Mouse (Mus musculus) limb, embryonic 12.5 days (tissue): Measurements from ENCODE around the gene Thrb. TPM values are rescaled to one million over a fixed set of nuclear protein-coding genes. Genes with fewer than 3 reads are reported as not detected.

ENCODE experiments used
- ATAC-seq: fragments of 200-750 bp; cut with Nextera tagmentation; 2 replicates; pipeline ENCODE4 v1.8.0; 2017; ENCODE audit warnings: low read depth, moderate TSS enrichment; ENCODE audit not compliant: insufficient number of reproducible peaks, insufficient read depth, low FRiP score, low TSS enrichment
- H3K27ac ChIP-seq: fragments of 300-500 bp; sonication (generic); 2 replicates; pipeline ENCODE4 v1.5.1; 2016; ENCODE audit warnings: mild to moderate bottlenecking, moderate library complexity
- H3K27me3 ChIP-seq: fragments of 300-500 bp; sonication (generic); 2 replicates; pipeline ENCODE4 v1.6.1; 2016; ENCODE audit warnings: mild to moderate bottlenecking, moderate library complexity
- H3K36me3 ChIP-seq: fragments of 300-500 bp; sonication (generic); 2 replicates; pipeline ENCODE4 v1.6.1; 2016; ENCODE audit warnings: mild to moderate bottlenecking, moderate library complexity
- H3K4me1 ChIP-seq: fragments of 300-500 bp; sonication (generic); replicated peaks from 2 replicates; pipeline ENCODE4 v1.6.1; 2016
- H3K4me2 ChIP-seq: fragments of 300-500 bp; sonication (generic); 2 replicates; pipeline ENCODE4 v1.6.1; 2016; ENCODE audit warnings: mild to moderate bottlenecking, moderate library complexity
- H3K4me3 ChIP-seq: fragments of 300-500 bp; sonication (generic); replicated peaks from 2 replicates; pipeline ENCODE4 v1.5.1; 2016; ENCODE audit warnings: mild to moderate bottlenecking
- H3K9ac ChIP-seq: fragments of 300-500 bp; sonication (generic); replicated peaks from 2 replicates; pipeline ENCODE4 v1.6.1; 2016; ENCODE audit warnings: mild to moderate bottlenecking, moderate library complexity
- H3K9me3 ChIP-seq: fragments of 300-500 bp; sonication (generic); 2 replicates; pipeline ENCODE4 v1.6.1; 2016; ENCODE audit warnings: mild to moderate bottlenecking, moderate library complexity
- WGBS: fragments of 180-500 bp; shearing (Covaris S2); methylation state at CpG from one replicate; pipeline ENCODE4 v1.1.7; 2016; 5-methylcytosine and 5-hydroxymethylcytosine counted together
- polyA plus RNA-seq: library from polyadenylated mRNA; unstranded; fragments of >200 nt; fragmentation: Nextera tagmentation; extraction: Ambion mirVana; gene quantifications from 2 replicates; pipeline ENCODE4 v1.2.1, GENCODE M21; 2016

Gene Thrb
- polyA plus RNA-seq, 1 experiment from 2014 or later, result 0.48 TPM

GRCm38 (mm10) chr14:17719494-17719893 is 59.4 kb downstream of the Thrb start:
- 85% methylated on average over 2 of the region's 2 CpGs for WGBS

GRCm38 (mm10) chr14:17722824-17723445 is 62.9 kb downstream of the Thrb start:
- WGBS, result 45% methylated on average over 1 of the region's 1 CpGs
- no peaks in the 10 kb centered on the region for H3K9me3 ChIP-seq
- no peak for ATAC-seq
- H3K36me3 ChIP-seq, result no peaks in the 10 kb centered on the region
- H3K4me1 ChIP-seq, result no peaks in the 10 kb centered on the region
- no peak overlapping the region for H3K4me2 ChIP-seq
- no peaks in the 10 kb centered on the region for H3K27me3 ChIP-seq
- H3K27ac ChIP-seq, result no peak overlapping the region
- H3K4me3 ChIP-seq, result no peak overlapping the region
- H3K9ac ChIP-seq, result no peak overlapping the region

More at GRCm38 (mm10) chr14:17719494-17719893, 59.4 kb downstream of the Thrb start:
- H3K4me3 ChIP-seq, result no peak overlapping the region
- H3K9me3 ChIP-seq, result no peaks in the 10 kb centered on the region
- no peaks in the 10 kb centered on the region for H3K36me3 ChIP-seq
- H3K4me2 ChIP-seq, result no peak overlapping the region
- ATAC-seq, result no peak
- H3K9ac ChIP-seq, result no peak overlapping the region
- H3K27me3 ChIP-seq, result no peaks in the 10 kb centered on the region
- no peaks in the 10 kb centered on the region for H3K4me1 ChIP-seq
- no peak overlapping the region for H3K27ac ChIP-seq

- Histone ChIP-seq H3K27ac (no peak overlapping the region), H3K9me3 (no peaks in the 10 kb centered on the region), H3K4me1 (no peaks in the 10 kb centered on the region), H3K4me3 (no peak overlapping the region), H3K4me2 (no peak overlapping the region), H3K9ac (no peak overlapping the region), H3K27me3 (no peaks in the 10 kb centered on the region), H3K36me3 (no peaks in the 10 kb centered on the region)
- WGBS, result 83% methylated on average over 3 of the region's 3 CpGs
- ATAC-seq, result no peak
These were observed 64.5 kb downstream of the Thrb start for GRCm38 (mm10) chr14:17724577-17724976.

- no peaks in the 10 kb centered on the region for H3K9me3 ChIP-seq
- no peak overlapping the region for H3K27ac ChIP-seq
- 0 out of 2 replicates have a peak, but pooled peaks cover 3% of the 10 kb centered on the region for H3K4me1 ChIP-seq
- H3K4me3 ChIP-seq, result no peak overlapping the region
- no peaks in the 10 kb centered on the region for H3K36me3 ChIP-seq
- H3K4me2 ChIP-seq, result no peak overlapping the region
- no peak overlapping the region for H3K9ac ChIP-seq
- WGBS, result 60% methylated on average over 1 of the region's 1 CpGs
- ATAC-seq, result no peak
- H3K27me3 ChIP-seq, result no peaks in the 10 kb centered on the region
These were observed 66.8 kb downstream of the Thrb start for GRCm38 (mm10) chr14:17726906-17727305.

GRCm38 (mm10) chr14:17727878-17728277 is 67.8 kb downstream of the Thrb start:
- no peak for ATAC-seq
- Histone ChIP-seq H3K4me3 (no peak overlapping the region), H3K4me1 (0 out of 2 replicates have a peak, but pooled peaks cover 3% of the 10 kb centered on the region), H3K27ac (no peak overlapping the region), H3K9ac (no peak overlapping the region), H3K27me3 (no peaks in the 10 kb centered on the region), H3K36me3 (no peaks in the 10 kb centered on the region), H3K9me3 (no peaks in the 10 kb centered on the region), H3K4me2 (no peak overlapping the region)
- WGBS, result 89% methylated on average over 4 of the region's 4 CpGs

GRCm38 (mm10) chr14:17728889-17729288 is 68.8 kb downstream of the Thrb start:
- WGBS, result 87% methylated on average over 2 of the region's 2 CpGs
- H3K9ac ChIP-seq, result no peak overlapping the region
- H3K9me3 ChIP-seq, result no peaks in the 10 kb centered on the region
- no peak overlapping the region for H3K4me3 ChIP-seq
- no peak for ATAC-seq
- no peak overlapping the region for H3K4me2 ChIP-seq
- no peaks in the 10 kb centered on the region for H3K36me3 ChIP-seq
- no peaks in the 10 kb centered on the region for H3K27me3 ChIP-seq
- 0 out of 2 replicates have a peak, but pooled peaks cover 3% of the 10 kb centered on the region for H3K4me1 ChIP-seq
- H3K27ac ChIP-seq, result no peak overlapping the region

GRCm38 (mm10) chr14:17731020-17731419 is 71.0 kb downstream of the Thrb start:
- H3K4me2 ChIP-seq, result no peak overlapping the region
- ATAC-seq, result no peak
- no peak overlapping the region for H3K4me3 ChIP-seq
- no peak overlapping the region for H3K27ac ChIP-seq
- 6% methylated on average over 2 of the region's 2 CpGs for WGBS
- H3K36me3 ChIP-seq, result no peaks in the 10 kb centered on the region
- H3K4me1 ChIP-seq, result 0 out of 2 replicates have a peak, but pooled peaks cover 3% of the 10 kb centered on the region
- no peaks in the 10 kb centered on the region for H3K9me3 ChIP-seq
- no peak overlapping the region for H3K9ac ChIP-seq
- no peaks in the 10 kb centered on the region for H3K27me3 ChIP-seq

- H3K36me3 ChIP-seq, result no peaks in the 10 kb centered on the region
- no peaks in the 10 kb centered on the region for H3K27me3 ChIP-seq
- H3K9me3 ChIP-seq, result no peaks in the 10 kb centered on the region
- no peak for ATAC-seq
- 87% methylated on average over 2 of the region's 2 CpGs for WGBS
- H3K4me1 ChIP-seq, result peaks cover 7% of the 10 kb centered on the region; the same call in 1 of the 2 replicates
- no peak overlapping the region for H3K27ac ChIP-seq
- H3K4me3 ChIP-seq, result no peak overlapping the region
- H3K4me2 ChIP-seq, result no peak overlapping the region
- H3K9ac ChIP-seq, result no peak overlapping the region
These were observed 73.2 kb downstream of the Thrb start for GRCm38 (mm10) chr14:17733077-17733778.

GRCm38 (mm10) chr14:17733779-17734137 is 73.7 kb downstream of the Thrb start:
- H3K36me3 ChIP-seq, result no peaks in the 10 kb centered on the region
- H3K4me2 ChIP-seq, result no peak overlapping the region
- H3K27me3 ChIP-seq, result no peaks in the 10 kb centered on the region
- ATAC-seq, result no peak
- H3K4me3 ChIP-seq, result no peak overlapping the region
- no peak overlapping the region for H3K9ac ChIP-seq
- no peaks in the 10 kb centered on the region for H3K9me3 ChIP-seq
- 47% methylated on average over 2 of the region's 2 CpGs for WGBS
- H3K4me1 ChIP-seq, result peaks cover 7% of the 10 kb centered on the region; the same call in 1 of the 2 replicates
- no peak overlapping the region for H3K27ac ChIP-seq

- H3K4me1 ChIP-seq, result peaks cover 7% of the 10 kb centered on the region; the same call in 1 of the 2 replicates
- H3K9me3 ChIP-seq, result no peaks in the 10 kb centered on the region
- H3K27me3 ChIP-seq, result no peaks in the 10 kb centered on the region
- H3K9ac ChIP-seq, result no peak overlapping the region
- 76% methylated on average over 6 of the region's 6 CpGs for WGBS
- no peak overlapping the region for H3K27ac ChIP-seq
- no peaks in the 10 kb centered on the region for H3K36me3 ChIP-seq
- no peak for ATAC-seq
- no peak overlapping the region for H3K4me2 ChIP-seq
- H3K4me3 ChIP-seq, result no peak overlapping the region
These were observed 75.4 kb downstream of the Thrb start for GRCm38 (mm10) chr14:17735440-17735839.

- Histone ChIP-seq H3K9me3 (no peaks in the 10 kb centered on the region), H3K4me1 (peaks cover 12% of the 10 kb centered on the region), H3K27ac (no peak overlapping the region), H3K36me3 (no peaks in the 10 kb centered on the region), H3K4me3 (no peak overlapping the region), H3K9ac (no peak overlapping the region), H3K27me3 (no peaks in the 10 kb centered on the region), H3K4me2 (no peak overlapping the region)
- WGBS, result 21% methylated on average over 3 of the region's 3 CpGs
- peak; percentile 52; the same call in 1 of the 2 replicates for ATAC-seq
These were observed 80.8 kb downstream of the Thrb start for GRCm38 (mm10) chr14:17740903-17741302.
